Mouse (Mus musculus) cerebellum, adult 2 months (tissue): ENCODE results near the gene Ccdc81.

Source experiments
- CTCF ChIP-seq: fragments of 200-500 bp; IDR thresholded peaks from 2 replicates; pipeline ENCODE4 v1.5.1; 2011; ENCODE audit warnings: low read depth, mild to moderate bottlenecking, control low read depth, low read length, moderate library complexity, borderline replicate concordance; ENCODE audit not compliant: insufficient read depth
- POLR2A ChIP-seq: fragments of 200-500 bp; IDR thresholded peaks from 2 replicates; pipeline ENCODE4 v1.6.1; 2011; ENCODE audit warnings: low read length, control low read depth, borderline replicate concordance; ENCODE audit not compliant: insufficient read depth

- TF ChIP-seq POLR2A (no peak), CTCF (no peak)
These were observed 36.3 kb upstream of the Ccdc81 start for GRCm38 (mm10) chr7:89939497-89940353.
